Mouse (Mus musculus) CH12.LX (cell line): Measurements from ENCODE around the gene Drosha. TPM values are rescaled to one million over a fixed set of nuclear protein-coding genes. Genes with fewer than 3 reads are reported as not detected.

ENCODE experiments used
- DNase-seq: peaks from one replicate; pipeline ENCODE4 v3.0.0-alpha.2; 2013; ENCODE audit errors: extremely low read depth
- H3K27ac ChIP-seq: 2 replicates; pipeline ENCODE4 v1.5.1; 2012; ENCODE audit warnings: low read depth, mild to moderate bottlenecking, control low read depth, moderate library complexity; ENCODE audit not compliant: insufficient read depth
- H3K27me3 ChIP-seq: replicated peaks from 2 replicates; pipeline ENCODE3; 2012; ENCODE audit warnings: inconsistent platforms
- H3K36me3 ChIP-seq, 2 experiments: replicated peaks in 1 of 2; 2 replicates each; pipeline versions ENCODE3 to v1.6.1; 2012; ENCODE audit warnings: inconsistent platforms in 1 of 2, low read length in 1 of 2, mild to moderate bottlenecking in 1 of 2, mixed read lengths in 1 of 2, moderate library complexity in 1 of 2; ENCODE audit not compliant: control insufficient read depth in 1 of 2, insufficient read depth in 1 of 2
- H3K4me1 ChIP-seq, 2 experiments: 2 replicates each; pipeline ENCODE4 v1.6.1; 2012; ENCODE audit warnings: inconsistent platforms in 1 of 2, moderate library complexity in 1 of 2; ENCODE audit not compliant: insufficient read depth in 2 of 2, control insufficient read depth in 1 of 2
- H3K4me2 ChIP-seq: 2 replicates; pipeline ENCODE4 v1.6.1; 2012; ENCODE audit warnings: low read depth, mild to moderate bottlenecking, control low read depth; ENCODE audit not compliant: poor library complexity, insufficient read depth, severe bottlenecking
- H3K4me3 ChIP-seq, 3 experiments: fragments of 150-350 bp in 1 of 3; sonication (generic) in 1 of 3; replicated peaks in 1 of 3; 2 replicates each; pipeline versions ENCODE3 to v1.5.1; 2011 to 2012; ENCODE audit warnings: low read depth in 2 of 3, low read length in 2 of 3, mild to moderate bottlenecking in 2 of 3, moderate library complexity in 2 of 3, control low read depth in 1 of 3, improper control_type of control experiment in 1 of 3, inconsistent platforms in 1 of 3, mixed read lengths in 1 of 3; ENCODE audit not compliant: poor library complexity in 1 of 3
- H3K79me2 ChIP-seq: replicated peaks from 2 replicates; pipeline ENCODE4 v1.6.1; 2012; ENCODE audit warnings: mild to moderate bottlenecking, moderate library complexity; ENCODE audit not compliant: control insufficient read depth, poor library complexity, insufficient read depth, severe bottlenecking; ENCODE audit errors: extremely low read depth
- H3K9ac ChIP-seq: 2 replicates; pipeline ENCODE4 v1.6.1; 2012; ENCODE audit warnings: low read depth, mild to moderate bottlenecking, control low read depth, moderate library complexity; ENCODE audit not compliant: insufficient read depth
- H3K9me3 ChIP-seq: replicated peaks from 2 replicates; pipeline ENCODE3; 2012; ENCODE audit warnings: low read length, inconsistent platforms, mixed read lengths
- CHD1 ChIP-seq: IDR thresholded peaks from 2 replicates; pipeline ENCODE4 v1.6.1; 2012; ENCODE audit warnings: low read depth, low read length, improper control_type of control experiment, inconsistent platforms
- E2F4 ChIP-seq: IDR thresholded peaks from 2 replicates; pipeline ENCODE4 v1.6.1; 2011; ENCODE audit warnings: low read depth, low read length, improper control_type of control experiment; ENCODE audit not compliant: insufficient replicate concordance
- ELF1 ChIP-seq: IDR thresholded peaks from 2 replicates; pipeline ENCODE4 v1.6.1; 2014; ENCODE audit warnings: low read depth, mild to moderate bottlenecking, inconsistent platforms, low read length, improper control_type of control experiment
- EP300 ChIP-seq: IDR thresholded peaks from 2 replicates; pipeline ENCODE4 v1.6.1; 2011; ENCODE audit warnings: low read length, improper control_type of control experiment
- GABPA ChIP-seq: IDR thresholded peaks from 2 replicates; pipeline ENCODE4 v1.6.1; 2012; ENCODE audit warnings: low read depth, low read length, improper control_type of control experiment, inconsistent platforms; ENCODE audit not compliant: insufficient replicate concordance
- JUN ChIP-seq: IDR thresholded peaks from 2 replicates; pipeline ENCODE4 v1.6.1; 2011; ENCODE audit warnings: low read depth, mild to moderate bottlenecking, low read length, improper control_type of control experiment, moderate library complexity; ENCODE audit not compliant: insufficient read depth
- KAT2A ChIP-seq: IDR thresholded peaks from 2 replicates; pipeline ENCODE4 v1.6.1; 2012; ENCODE audit warnings: low read length, improper control_type of control experiment, inconsistent platforms; ENCODE audit not compliant: insufficient replicate concordance
- MAFK ChIP-seq: IDR thresholded peaks from 2 replicates; pipeline ENCODE4 v1.6.1; 2011; ENCODE audit warnings: low read length, improper control_type of control experiment; ENCODE audit not compliant: insufficient replicate concordance
- MAX ChIP-seq: IDR thresholded peaks from 2 replicates; pipeline ENCODE4 v1.6.1; 2011; ENCODE audit warnings: low read length, improper control_type of control experiment
- MYC ChIP-seq: IDR thresholded peaks from 2 replicates; pipeline ENCODE4 v1.6.1; 2011; ENCODE audit warnings: low read depth, mild to moderate bottlenecking, improper control_type of control experiment, low read length
- POLR2A ChIP-seq: IDR thresholded peaks from 2 replicates; pipeline ENCODE4 v1.6.1; 2011; ENCODE audit warnings: low read depth, mild to moderate bottlenecking, improper control_type of control experiment, low read length
- POLR2AphosphoS2 ChIP-seq: IDR thresholded peaks from 2 replicates; pipeline ENCODE4 v1.6.1; 2011; ENCODE audit warnings: low read depth, low read length, improper control_type of control experiment
- RAD21 ChIP-seq: IDR thresholded peaks from 2 replicates; pipeline ENCODE4 v1.6.1; 2011; ENCODE audit warnings: low read depth, mild to moderate bottlenecking, low read length, improper control_type of control experiment, moderate library complexity
- SIN3A ChIP-seq: IDR thresholded peaks from 2 replicates; pipeline ENCODE4 v1.6.1; 2012; ENCODE audit warnings: low read length, improper control_type of control experiment, inconsistent platforms
- SMC3 ChIP-seq: IDR thresholded peaks from 2 replicates; pipeline ENCODE4 v1.6.1; 2011; ENCODE audit warnings: low read depth, low read length, improper control_type of control experiment
- TBP ChIP-seq: conservative IDR thresholded peaks from 2 replicates; pipeline ENCODE4 v1.6.1; 2011; ENCODE audit warnings: low read depth, low read length, improper control_type of control experiment
- TCF12 ChIP-seq: IDR thresholded peaks from 2 replicates; pipeline ENCODE4 v1.6.1; 2014; ENCODE audit warnings: low read depth, mild to moderate bottlenecking, inconsistent platforms, low read length, improper control_type of control experiment
- UBTF ChIP-seq: IDR thresholded peaks from 2 replicates; pipeline ENCODE4 v1.6.1; 2012; ENCODE audit warnings: low read depth, mild to moderate bottlenecking, inconsistent platforms, low read length, improper control_type of control experiment, moderate library complexity
- ZC3H11A ChIP-seq: IDR thresholded peaks from 2 replicates; pipeline ENCODE4 v1.6.1; 2012; ENCODE audit warnings: low read depth, mild to moderate bottlenecking, inconsistent platforms, low read length, improper control_type of control experiment
- ZKSCAN1 ChIP-seq: IDR thresholded peaks from 2 replicates; pipeline ENCODE4 v1.6.1; 2012; ENCODE audit warnings: low read depth, inconsistent platforms, low read length, improper control_type of control experiment, borderline replicate concordance
- ZMIZ1 ChIP-seq: IDR thresholded peaks from 2 replicates; pipeline ENCODE4 v1.6.1; 2012; ENCODE audit warnings: low read depth, mild to moderate bottlenecking, inconsistent platforms, low read length, improper control_type of control experiment
- dilution Hi-C: fragments of 300-500 bp; cut with MboI; formaldehyde crosslinking; loops from 2 replicates; pipeline ENCODE4 v1.14.3; 2020; ENCODE audit warnings: low sequenced_read_pairs; ENCODE audit not compliant: extremely low pct_unique_long_range_greater_than_20kb, extremely low pct_ligation_motif_present
- in situ Hi-C: fragments of 300-500 bp; cut with MboI; formaldehyde crosslinking; loops from 3 replicates; pipeline ENCODE4 v1.14.3; 2019; ENCODE audit warnings: low sequenced_read_pairs, low pct_ligation_motif_present, low pct_unique_long_range_greater_than_20kb, mixed read lengths
- polyA plus RNA-seq: library from polyadenylated mRNA; unstranded; fragments of >175 nt; gene quantifications from 2 replicates; pipeline ENCODE4 v1.2.1, GENCODE M21; 2012; ENCODE audit warnings: low read depth; ENCODE audit not compliant: insufficient read length
- total RNA-seq, 2 experiments: library from RNA; depleted of rRNA; stranded (reverse); fragments of 300-350 nt in 1 of 2; fragments of >200 nt in 1 of 2; gene quantifications; 2 replicates each; pipeline ENCODE4 v1.2.3; 2012 to 2014

Gene Drosha
- total and polyA plus RNA-seq, 3 experiments = 23.4 to 81.9 (median 24.8) TPM

DNA sequence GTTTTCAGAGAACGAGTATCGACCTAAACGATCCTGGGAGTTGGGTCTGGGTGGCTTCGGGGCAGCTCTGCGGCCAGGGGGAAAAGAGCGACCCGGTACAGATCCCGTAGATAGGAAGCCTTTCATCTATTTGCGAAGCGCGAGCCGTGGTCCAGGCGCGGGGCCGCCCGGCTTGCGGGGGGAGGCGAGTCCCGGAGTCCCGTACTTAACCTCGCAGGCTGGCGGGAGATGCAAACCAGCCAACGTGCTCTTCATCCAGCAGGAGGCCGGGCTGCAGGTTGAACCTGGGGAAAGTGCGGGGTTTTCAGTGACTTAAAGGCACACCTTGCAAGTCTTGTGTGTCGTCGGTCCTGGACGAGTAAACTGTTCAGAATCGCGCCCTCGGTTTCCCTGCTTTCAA, 350 bp downstream of the Drosha start (continued):
- TF ChIP-seq SMC3 (no peak), ZMIZ1 (0 out of 2 replicates have a peak, but pooled peaks have one; percentile 11), ZC3H11A (no peak), JUN (no peak), EP300 (no peak), RAD21 (no peak), KAT2A (0 out of 2 replicates have a peak, but pooled peaks have one; percentile 33)

DNA sequence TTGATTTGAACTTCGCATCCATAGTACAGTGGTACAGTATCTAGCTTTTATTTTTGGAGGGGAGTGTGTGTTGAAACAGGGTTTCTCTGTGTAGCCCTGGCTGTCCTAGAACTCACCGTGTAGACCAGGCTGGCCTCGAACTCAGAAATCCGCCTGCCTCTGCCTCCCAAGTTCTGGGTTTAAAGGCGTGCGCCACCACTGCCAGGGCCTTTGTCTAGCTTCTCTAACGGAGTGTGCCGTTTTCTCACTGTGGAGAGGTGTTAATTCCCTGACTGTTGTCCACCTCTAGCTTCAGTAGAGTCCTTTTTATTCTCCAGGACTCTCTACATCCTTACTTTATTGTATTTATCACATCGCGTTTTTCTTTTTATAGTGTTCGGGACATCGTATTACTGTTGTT, 793 bp downstream of the Drosha start:
- DNase-seq = no peak
- Histone ChIP-seq H3K9ac (peak overlapping the region; percentile 70), H3K36me3 (peaks cover 32 to 66% of the 10 kb centered on the region in 2 experiments), H3K79me2 (peaks cover 34% of the 10 kb centered on the region), H3K27me3 (no peaks in the 10 kb centered on the region), H3K4me1 (peaks cover 7 to 44% of the 10 kb centered on the region in 2 experiments), H3K27ac (no peak overlapping the region), H3K4me3 (peak overlapping the region; percentile 85 to 99 (median 86)), H3K9me3 (no peaks in the 10 kb centered on the region), H3K4me2 (peak overlapping the region; percentile 87)
- TF ChIP-seq ZMIZ1 (0 out of 2 replicates have a peak, but pooled peaks have one; percentile 0), MYC (no peak)
- in situ Hi-C loops = no loop called here
- dilution Hi-C loops = no loop called here

DNA sequence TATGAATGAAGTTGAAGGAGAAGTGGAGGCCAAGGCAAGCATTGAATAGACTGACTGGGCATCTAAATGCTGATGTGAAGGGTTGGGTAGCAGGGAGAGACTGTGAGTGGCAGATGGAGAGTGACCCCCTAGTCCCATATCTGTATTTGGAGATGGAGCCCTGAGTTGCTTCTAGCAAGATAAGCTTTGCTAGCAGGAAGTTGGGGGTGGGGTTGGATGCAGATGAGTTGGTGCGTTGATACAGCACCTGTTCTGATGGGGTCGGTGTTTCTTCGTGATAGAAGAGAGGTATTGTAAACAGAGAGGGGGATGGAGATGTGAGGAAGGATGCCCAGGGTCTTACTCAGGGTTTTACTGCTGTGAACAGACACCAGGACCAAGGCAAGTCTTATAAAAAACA, 5.3 kb downstream of the Drosha start:
- Histone ChIP-seq H3K27me3 (no peaks in the 10 kb centered on the region), H3K36me3 (peaks cover 50 to 68% of the 10 kb centered on the region in 2 experiments), H3K4me2 (no peak overlapping the region), H3K4me3 (no peak overlapping the region), H3K9me3 (no peaks in the 10 kb centered on the region), H3K4me1 (peaks cover 7 to 17% of the 10 kb centered on the region in 2 experiments), H3K79me2 (peaks cover 13% of the 10 kb centered on the region; the same call in 1 of the 2 replicates), H3K27ac (no peak overlapping the region), H3K9ac (no peak overlapping the region)
- no peak for DNase-seq
- dilution Hi-C loops = no loop called here
- in situ Hi-C loops = no loop called here
- no peak for TF ChIP-seq MAX
- no peak for TF ChIP-seq TCF12
- no peak for TF ChIP-seq POLR2A

DNA sequence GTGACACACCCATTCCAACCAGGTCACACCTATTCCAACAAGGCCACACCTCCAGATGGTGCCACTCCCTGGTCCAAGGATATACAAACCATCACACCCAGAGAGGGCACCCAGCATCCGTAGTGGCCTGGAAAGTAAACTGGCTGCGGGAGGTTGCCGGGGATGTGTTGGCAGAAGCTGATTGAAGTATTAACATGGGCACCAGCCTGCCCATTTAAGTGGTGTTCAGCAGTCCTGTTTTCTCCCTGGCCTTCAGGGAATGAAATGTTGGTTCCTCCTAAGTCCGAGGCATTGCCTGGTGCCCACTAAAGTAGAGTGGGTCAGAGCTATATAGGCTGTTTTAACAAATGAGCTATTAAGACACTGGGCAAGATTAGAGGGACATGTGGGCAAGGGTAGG, 8.0 kb downstream of the Drosha start:
- Histone ChIP-seq H3K4me3 (no peak overlapping the region), H3K9ac (no peak overlapping the region)

More for the DNA sequence above, 8.0 kb downstream of the Drosha start:
- Histone ChIP-seq H3K27ac (no peak overlapping the region), H3K79me2 (no peaks in the 10 kb centered on the region), H3K4me2 (no peak overlapping the region), H3K4me1 (no peaks in the 10 kb centered on the region), H3K36me3 (peaks cover 64 to 75% of the 10 kb centered on the region in 2 experiments), H3K9me3 (no peaks in the 10 kb centered on the region), H3K27me3 (no peaks in the 10 kb centered on the region)
- no peak for DNase-seq
- dilution Hi-C loops = no loop called here
- TF ChIP-seq ELF1 (no peak), GABPA (no peak), UBTF (no peak), JUN (no peak), TBP (no peak), MAX (no peak), POLR2AphosphoS2 (no peak), SIN3A (no peak), CHD1 (no peak), ZKSCAN1 (no peak), MAFK (no peak), E2F4 (no peak)
- in situ Hi-C loops = no loop called here
